In the genomic region with DNA sequence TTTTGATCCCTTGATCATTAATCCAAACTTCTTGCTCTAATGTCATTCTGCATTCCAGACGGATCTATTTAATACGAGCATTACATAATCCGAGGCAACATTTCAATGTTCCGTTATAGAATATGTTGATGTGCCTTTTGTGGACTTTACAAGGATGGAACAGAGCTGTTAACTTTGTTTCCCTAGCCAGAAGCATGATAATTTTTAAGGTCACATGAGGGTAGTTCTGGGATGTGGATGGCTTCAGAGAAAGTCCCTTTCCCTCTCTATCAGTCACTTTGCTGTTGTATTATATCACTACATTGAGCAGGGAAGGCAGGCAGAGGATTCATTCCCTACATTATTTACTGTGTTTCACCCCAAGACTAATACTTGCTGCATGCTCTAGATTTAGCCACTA, we compare ENCODE assay signal across 16 mouse cellular contexts.
"Had no signal": no experiment of that assay in that cellular context is flagged by ENCODE, and none has a peak within 500 bp of the region (broad histone marks: within the 10 kb centered on the region; RNA-seq: fewer than 3 reads in every experiment).

No protein-coding gene starts in this region.

- H3K4me2 ChIP-seq: neural tube, embryonic 12.5 days; neural tube, embryonic 13.5 days; neural tube, embryonic 15.5 days; stomach, embryonic 15.5 days had no signal

- H3K36me3 ChIP-seq: neural tube, embryonic 12.5 days; neural tube, embryonic 13.5 days; neural tube, embryonic 15.5 days; stomach, embryonic 15.5 days had no signal

- H3K4me1 ChIP-seq: neural tube, embryonic 12.5 days; neural tube, embryonic 13.5 days; neural tube, embryonic 15.5 days; stomach, embryonic 15.5 days had no signal

- H3K27me3 ChIP-seq: neural tube, embryonic 12.5 days; neural tube, embryonic 13.5 days; neural tube, embryonic 15.5 days; stomach, embryonic 15.5 days had no signal

- H3K9ac ChIP-seq: neural tube, embryonic 12.5 days; neural tube, embryonic 13.5 days; neural tube, embryonic 15.5 days; stomach, embryonic 15.5 days had no signal

- H3K27ac ChIP-seq: neural tube, embryonic 12.5 days; neural tube, embryonic 13.5 days; neural tube, embryonic 15.5 days; stomach, embryonic 15.5 days; stomach, postnatal 0 days had no signal

- H3K4me3 ChIP-seq: neural tube, embryonic 12.5 days; neural tube, embryonic 13.5 days; neural tube, embryonic 15.5 days; stomach, embryonic 15.5 days had no signal

- DNase-seq: right cerebral cortex, adult 18-20 months; right cerebral cortex, postnatal 14 days; right cerebral cortex, postnatal 25 days; right cerebral cortex, postnatal 4 days; spleen, adult 18-20 months; thymus, adult 18-20 months; thymus, adult 2 months; thymus, postnatal 14 days; thymus, postnatal 25 days; thymus, postnatal 36 days; thymus, postnatal 4 days had no signal

- H3K9me3 ChIP-seq: neural tube, embryonic 12.5 days; neural tube, embryonic 13.5 days; neural tube, embryonic 15.5 days; stomach, embryonic 15.5 days had no signal
